26 mouse cellular contexts compared by ENCODE assay signal in the genomic region with DNA sequence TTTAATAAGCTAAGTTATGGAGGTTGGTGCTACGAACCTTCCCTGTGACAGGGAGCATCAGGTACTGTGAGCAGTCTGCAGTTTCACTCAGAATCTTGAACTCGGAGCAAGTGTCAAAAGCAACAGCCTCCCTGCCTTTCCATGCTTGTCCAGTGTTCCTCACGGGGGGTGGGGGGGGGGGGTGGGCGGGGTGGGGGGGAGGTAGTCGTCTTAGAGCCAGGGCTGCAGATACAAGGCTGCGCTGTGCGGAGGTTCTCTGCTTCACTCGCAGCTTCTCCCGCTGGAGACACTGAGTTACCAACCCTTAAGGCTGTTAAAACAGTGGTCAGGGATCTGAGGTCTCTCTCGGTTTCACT. TPM values are rescaled to one million over a fixed set of nuclear protein-coding genes. Genes with fewer than 3 reads are reported as not detected.
DNase-seq lines count a peak whose midpoint lies in the region; ATAC-seq and TF ChIP-seq lines count a peak whose summit lies in the region.
"Had no signal": no experiment of that assay in that cellular context is flagged by ENCODE, and none has a peak within 500 bp of the region (broad histone marks: within the 10 kb centered on the region; RNA-seq: fewer than 3 reads in every experiment).

No protein-coding gene starts in this region.

- no peaks in the 10 kb centered on the region; the same call in 1 of the 2 replicates for H3K4me1 ChIP-seq in intestine, postnatal 0 days (replicated peaks; ENCODE audit: control insufficient read depth, insufficient read depth, low read length)
- H3K4me1 ChIP-seq in intestine, embryonic 16.5 days (ENCODE audit: control insufficient read depth, insufficient read depth, low read length), result peaks cover 32% of the 10 kb centered on the region
- peaks cover 18 to 63% of the 10 kb centered on the region in 2 experiments for H3K4me1 ChIP-seq in MEL (ENCODE audit: control insufficient read depth in 1 of 2, insufficient read depth in 2 of 2, low read length in 2 of 2)
- peaks cover 31% of the 10 kb centered on the region for H3K4me1 ChIP-seq in brown adipose tissue, adult 24 weeks (ENCODE audit: control insufficient read depth, insufficient read depth, insufficient read length, low read length)
- H3K4me1 ChIP-seq in liver, postnatal 0 days (ENCODE audit: insufficient read depth), result peaks cover 56% of the 10 kb centered on the region
- H3K4me1 ChIP-seq: forebrain, embryonic 13.5 days; neural tube, embryonic 13.5 days had no signal

- no peak for TF ChIP-seq EP300 in MEL (IDR thresholded peaks at IDR 0.05; ENCODE audit: low read depth in 1 of 2, low read length in 2 of 2)
- TF ChIP-seq EP300 in liver, postnatal 0 days (IDR thresholded peaks at IDR 0.05; ENCODE audit: low read depth), result no peak

- no peak overlapping the region for H3K4me3 ChIP-seq in intestine, postnatal 0 days (ENCODE audit: low read depth, low read length)
- H3K4me3 ChIP-seq in intestine, embryonic 16.5 days (ENCODE audit: low read length), result no peak overlapping the region
- H3K4me3 ChIP-seq in MEL (ENCODE audit: control insufficient read depth in 1 of 2, insufficient read depth in 1 of 2, low read depth in 2 of 2, low read length in 2 of 2), result peak overlapping the region; percentile 42 to 50
- peak overlapping the region; percentile 56 for H3K4me3 ChIP-seq in brown adipose tissue, adult 24 weeks (ENCODE audit: insufficient read depth, low read depth, low read length)
- no peak overlapping the region for H3K4me3 ChIP-seq in liver, postnatal 0 days (ENCODE audit: low read depth, low read length)
- H3K4me3 ChIP-seq: embryonic facial prominence, embryonic 10.5 days; forebrain, embryonic 13.5 days; intestine, embryonic 15.5 days; midbrain, embryonic 13.5 days; neural tube, embryonic 13.5 days had no signal

- H3K9ac ChIP-seq in intestine, postnatal 0 days (ENCODE audit: low read depth, low read length), result no peak overlapping the region
- no peak overlapping the region for H3K9ac ChIP-seq in intestine, embryonic 16.5 days (ENCODE audit: low read depth, low read length)
- H3K9ac ChIP-seq in MEL (ENCODE audit: control insufficient read depth, low read depth, low read length, poor library complexity, severe bottlenecking), result peak overlapping the region; percentile 73
- no peak overlapping the region for H3K9ac ChIP-seq in liver, postnatal 0 days (replicated peaks)
- H3K9ac ChIP-seq: forebrain, embryonic 13.5 days; hindbrain, embryonic 14.5 days; intestine, embryonic 15.5 days; midbrain, embryonic 13.5 days; neural tube, embryonic 13.5 days had no signal

- no peaks in the 10 kb centered on the region for H3K9me3 ChIP-seq in intestine, postnatal 0 days (ENCODE audit: control insufficient read depth)
- no peaks in the 10 kb centered on the region for H3K9me3 ChIP-seq in intestine, embryonic 16.5 days (ENCODE audit: control insufficient read depth, low read length)
- H3K9me3 ChIP-seq in MEL (replicated peaks; ENCODE audit: insufficient read depth, low read length), result no peaks in the 10 kb centered on the region
- H3K9me3 ChIP-seq in liver, postnatal 0 days (ENCODE audit: low read length), result no peaks in the 10 kb centered on the region
- H3K9me3 ChIP-seq: embryonic facial prominence, embryonic 10.5 days; forebrain, embryonic 13.5 days; intestine, embryonic 15.5 days; midbrain, embryonic 13.5 days; neural tube, embryonic 13.5 days had no signal

- peaks cover 8% of the 10 kb centered on the region; the same call in 1 of the 2 replicates for H3K36me3 ChIP-seq in intestine, postnatal 0 days (ENCODE audit: control insufficient read depth, insufficient read depth)
- H3K36me3 ChIP-seq in intestine, embryonic 16.5 days (ENCODE audit: control insufficient read depth, insufficient read depth, low read length), result no peaks in the 10 kb centered on the region
- peaks cover 0 to 52% of the 10 kb centered on the region in 2 experiments; a peak in 2 of 4 replicates for H3K36me3 ChIP-seq in MEL (ENCODE audit: control insufficient read depth in 1 of 2, insufficient read depth in 2 of 2, low read length in 2 of 2)
- H3K36me3 ChIP-seq in liver, postnatal 0 days (replicated peaks; ENCODE audit: insufficient read depth, low read length), result peaks cover 7% of the 10 kb centered on the region; the same call in 1 of the 2 replicates
- H3K36me3 ChIP-seq: intestine, embryonic 15.5 days; neural tube, embryonic 13.5 days had no signal

- H3K27ac ChIP-seq in intestine, postnatal 0 days (ENCODE audit: low read depth, low read length), result 0 out of 2 replicates have a peak overlapping the region, but pooled peaks have one; percentile 50
- no peak overlapping the region for H3K27ac ChIP-seq in intestine, embryonic 16.5 days (ENCODE audit: low read length)
- H3K27ac ChIP-seq in MEL (ENCODE audit: control insufficient read depth, low read depth, low read length), result peak overlapping the region; percentile 95
- H3K27ac ChIP-seq in brown adipose tissue, adult 24 weeks (replicated peaks; ENCODE audit: low read depth, low read length), result peak overlapping the region; percentile 99
- peak overlapping the region; percentile 86 for H3K27ac ChIP-seq in liver, postnatal 0 days (ENCODE audit: low read depth)
- H3K27ac ChIP-seq: forebrain, embryonic 13.5 days; hindbrain, embryonic 14.5 days; intestine, embryonic 15.5 days; midbrain, embryonic 13.5 days; neural tube, embryonic 13.5 days had no signal

- 67% methylated on average over 10 of the region's 10 CpGs for WGBS in intestine, postnatal 0 days
- 80% methylated on average over 10 of the region's 10 CpGs for WGBS in intestine, embryonic 16.5 days
- 64% methylated on average over 8 of the region's 10 CpGs for WGBS in liver, postnatal 0 days (ENCODE audit: insufficient replicate concordance)

- peaks cover 1% of the 10 kb centered on the region; the same call in 1 of the 2 replicates for H3K79me2 ChIP-seq in MEL (ENCODE audit: control insufficient read depth, insufficient read depth, low read length, poor library complexity)

- H3K4me2 ChIP-seq in intestine, postnatal 0 days (replicated peaks; ENCODE audit: low read depth), result no peak overlapping the region
- no peak overlapping the region for H3K4me2 ChIP-seq in intestine, embryonic 16.5 days (ENCODE audit: low read depth, low read length)
- H3K4me2 ChIP-seq in liver, postnatal 0 days (ENCODE audit: low read depth, low read length), result peak overlapping the region; percentile 1; the same call in 1 of the 2 replicates
- H3K4me2 ChIP-seq: forebrain, embryonic 13.5 days; hindbrain, embryonic 14.5 days; intestine, embryonic 15.5 days; midbrain, embryonic 13.5 days; neural tube, embryonic 13.5 days had no signal

- ATAC-seq in intestine, postnatal 0 days, result no peak
- ATAC-seq in intestine, embryonic 16.5 days, result no peak
- no peak for ATAC-seq in liver, postnatal 0 days
- ATAC-seq: forebrain, embryonic 13.5 days; intestine, embryonic 15.5 days; midbrain, embryonic 13.5 days; Patski had no signal

- TF ChIP-seq CTCF in intestine, postnatal 0 days (IDR thresholded peaks at IDR 0.05; ENCODE audit: low read depth), result no peak
- TF ChIP-seq CTCF in MEL (IDR thresholded peaks at IDR 0.05 in 2 of 3, conservative IDR thresholded peaks at IDR 0.05 in 1 of 3; ENCODE audit: control insufficient read depth in 1 of 3, insufficient read depth in 1 of 3, low read depth in 2 of 3, low read length in 3 of 3, poor library complexity in 1 of 3, severe bottlenecking in 1 of 3), result no peak
- TF ChIP-seq CTCF in liver, postnatal 0 days (IDR thresholded peaks at IDR 0.05; ENCODE audit: low read depth), result no peak

- DNase-seq in MEL (ENCODE audit: low read depth, low spot score), result no peak
- DNase-seq in liver, postnatal 0 days, result no peak
- DNase-seq in cerebellum, adult 18-20 months, result no peak
- DNase-seq in right cerebral cortex, postnatal 4 days, result no peak
- DNase-seq: adrenal gland, postnatal 10 days; cerebellum, adult 2 months; gastrocnemius, postnatal 10 days; kidney, postnatal 14 days; left cerebral cortex, postnatal 4 days; lung, adult 18-20 months; right cerebral cortex, adult 18-20 months; thymus, postnatal 14 days had no signal

- no peaks in the 10 kb centered on the region for H3K27me3 ChIP-seq in intestine, postnatal 0 days (replicated peaks; ENCODE audit: control insufficient read depth, insufficient read depth, low read length)
- no peaks in the 10 kb centered on the region for H3K27me3 ChIP-seq in intestine, embryonic 16.5 days (replicated peaks; ENCODE audit: control insufficient read depth, insufficient read depth, low read length)
- no peaks in the 10 kb centered on the region for H3K27me3 ChIP-seq in MEL (ENCODE audit: control insufficient read depth in 1 of 2, insufficient read depth in 2 of 2, low read length in 2 of 2)
- no peaks in the 10 kb centered on the region for H3K27me3 ChIP-seq in liver, postnatal 0 days (ENCODE audit: insufficient read depth, low read length)
- H3K27me3 ChIP-seq: forebrain, embryonic 13.5 days; intestine, embryonic 15.5 days; midbrain, embryonic 13.5 days; neural tube, embryonic 13.5 days; Patski had no signal

- TF ChIP-seq POLR2A in MEL (IDR thresholded peaks at IDR 0.05; ENCODE audit: control insufficient read depth in 1 of 2, insufficient read depth in 1 of 2, low read depth in 1 of 2, low read length in 2 of 2, poor library complexity in 1 of 2), result no peak

- TF ChIP-seq RAD21 in MEL (IDR thresholded peaks at IDR 0.05; ENCODE audit: low read depth, low read length), result no peak

RNA-seq across cellular contexts. Expression of gene Tmem140, which starts 5.0 kb away (rescaled TPM):
- polyA plus RNA-seq in intestine, postnatal 0 days (2015; fragmentation: Nextera tagmentation; extraction: Ambion mirVana), result 12.9 and 25.0 TPM in 2 replicates
- polyA plus RNA-seq in intestine, embryonic 16.5 days (2015; fragmentation: Nextera tagmentation; extraction: Ambion mirVana), result 1.8 TPM in 2 replicates
- 2.5 TPM in 2 replicates for total RNA-seq in MEL (2012; rRNA removed)
- polyA plus RNA-seq in MEL (2012; ENCODE audit: insufficient read depth in 1 of 2, insufficient read length in 2 of 2, low read depth in 1 of 2, low replicate concordance in 2 of 2, missing spikeins in 1 of 2), result 1 to 10 TPM in 1 of 2 experiments, not detected in 1; 4.0 TPM
- polyA plus RNA-seq in brown adipose tissue, adult 24 weeks (2012; ENCODE audit: insufficient read depth, insufficient read length, missing spikeins), result 21.6 and 38.6 TPM in 2 replicates
- polyA plus RNA-seq in liver, postnatal 0 days (2015; fragmentation: Nextera tagmentation; extraction: Ambion mirVana), result 12.6 and 17.0 TPM in 2 replicates

RNA-seq across cellular contexts. Expression of gene Cyren, which starts 9.9 kb away (rescaled TPM):
- polyA plus RNA-seq in intestine, postnatal 0 days (2015; fragmentation: Nextera tagmentation; extraction: Ambion mirVana), result 6.2 and 6.8 TPM in 2 replicates
- polyA plus RNA-seq in intestine, embryonic 16.5 days (2015; fragmentation: Nextera tagmentation; extraction: Ambion mirVana), result 11.4 and 11.9 TPM in 2 replicates
- total RNA-seq in MEL (2012; rRNA removed), result 9.4 and 10.1 TPM in 2 replicates
- 10 to 100 TPM in 1 of 2 experiments, not detected in 1; 15.9 TPM for polyA plus RNA-seq in MEL (2012; ENCODE audit: insufficient read depth in 1 of 2, insufficient read length in 2 of 2, low read depth in 1 of 2, low replicate concordance in 2 of 2, missing spikeins in 1 of 2)
- polyA plus RNA-seq in brown adipose tissue, adult 24 weeks (2012; ENCODE audit: insufficient read depth, insufficient read length, missing spikeins), result 3.3 and 5.0 TPM in 2 replicates
- polyA plus RNA-seq in liver, postnatal 0 days (2015; fragmentation: Nextera tagmentation; extraction: Ambion mirVana), result 4.5 and 4.9 TPM in 2 replicates

RNA-seq across cellular contexts. Expression of gene Wdr91, which starts 42.7 kb away (rescaled TPM):
- 5.7 and 6.9 TPM in 2 replicates for polyA plus RNA-seq in intestine, postnatal 0 days (2015; fragmentation: Nextera tagmentation; extraction: Ambion mirVana)
- polyA plus RNA-seq in intestine, embryonic 16.5 days (2015; fragmentation: Nextera tagmentation; extraction: Ambion mirVana), result 7.2 and 7.5 TPM in 2 replicates
- total RNA-seq in MEL (2012; rRNA removed), result 11.7 and 13.7 TPM in 2 replicates
- polyA plus RNA-seq in MEL (2012; ENCODE audit: insufficient read depth in 1 of 2, insufficient read length in 2 of 2, low read depth in 1 of 2, low replicate concordance in 2 of 2, missing spikeins in 1 of 2), result 10 to 100 TPM in 1 of 2 experiments, not detected in 1; 24.1 TPM
- 12.4 and 13.9 TPM in 2 replicates for polyA plus RNA-seq in brown adipose tissue, adult 24 weeks (2012; ENCODE audit: insufficient read depth, insufficient read length, missing spikeins)
- 5.5 and 5.7 TPM in 2 replicates for polyA plus RNA-seq in liver, postnatal 0 days (2015; fragmentation: Nextera tagmentation; extraction: Ambion mirVana)

RNA-seq across cellular contexts. Expression of gene Stra8, which starts 52.0 kb away (rescaled TPM):
- polyA plus RNA-seq in intestine, postnatal 0 days (2015; fragmentation: Nextera tagmentation; extraction: Ambion mirVana), result not detected in 2 replicates
- polyA plus RNA-seq in intestine, embryonic 16.5 days (2015; fragmentation: Nextera tagmentation; extraction: Ambion mirVana), result not detected in 2 replicates
- not detected in 2 replicates for total RNA-seq in MEL (2012; rRNA removed)
- polyA plus RNA-seq in MEL (2012; ENCODE audit: insufficient read depth in 1 of 2, insufficient read length in 2 of 2, low read depth in 1 of 2, low replicate concordance in 2 of 2, missing spikeins in 1 of 2), result not detected
- polyA plus RNA-seq in brown adipose tissue, adult 24 weeks (2012; ENCODE audit: insufficient read depth, insufficient read length, missing spikeins), result not detected in 2 replicates
- not detected in 2 replicates for polyA plus RNA-seq in liver, postnatal 0 days (2015; fragmentation: Nextera tagmentation; extraction: Ambion mirVana)
- total RNA-seq: adrenal gland, postnatal 10 days; gastrocnemius, postnatal 10 days; heart, postnatal 36 days; layer of hippocampus, adult 8-10 months; left cerebral cortex, adult 18-20 months; left cerebral cortex, postnatal 4 days had no signal
- polyA plus RNA-seq: cerebellum, adult 2 months; forebrain, embryonic 13.5 days; frontal cortex, adult 2 months; hindbrain, embryonic 14.5 days; intestine, embryonic 15.5 days; midbrain, embryonic 13.5 days; neural tube, embryonic 13.5 days; Patski had no signal

Comparison
In these comparisons a context has a peak if more than half of its experiments do, and no peak if none do; other contexts are left out.
1. H3K4me3 ChIP-seq: peak in MEL (2 of 2) and brown adipose tissue, adult 24 weeks (single experiment); none in intestine, postnatal 0 days (single experiment), intestine, embryonic 16.5 days (single experiment) and liver, postnatal 0 days (single experiment).